Mouse (Mus musculus) erythroblast, adult 5-6 weeks (primary cell): Measurements from ENCODE around the gene Tex9. TPM values are rescaled to one million over a fixed set of nuclear protein-coding genes. Genes with fewer than 3 reads are reported as not detected.

Source experiments
- ATAC-seq: replicated peaks from 2 replicates; pipeline ENCODE4 v1.8.0; 2016; ENCODE audit warnings: moderate number of reproducible peaks, mild to moderate bottlenecking, moderate TSS enrichment, inconsistent platforms; ENCODE audit not compliant: poor library complexity, low FRiP score, severe bottlenecking
- total RNA-seq, 2 experiments: library from RNA; stranded (forward) in 1 of 2; stranded (reverse) in 1 of 2; fragments of 150-400 nt in 1 of 2; fragments of 200-764, 138-1000 nt in 1 of 2; gene quantifications; 2 replicates each; pipeline versions ENCODE4 v1.2.3 to v1.2.4; 2015 to 2017; ENCODE audit warnings: low replicate concordance in 2 of 2

The Tex9 gene
- total RNA-seq (2015; ENCODE audit: low replicate concordance), result 1.7 and 6.5 TPM in 2 replicates
- 8.9 and 10.8 TPM in 2 replicates for total RNA-seq (2017; ENCODE audit: low replicate concordance)

GRCm38 (mm10) chr9:72492194-72492565, at the start of gene Tex9:
Gene Tex9 (minus strand): TSS chr9:72492212.
- peak; percentile 50 for ATAC-seq

- no peak for ATAC-seq
Observed at GRCm38 (mm10) chr9:72537086-72537485, 45.1 kb upstream of the Tex9 start.

- no peak for ATAC-seq
Observed at GRCm38 (mm10) chr9:72535394-72535793, 43.4 kb upstream of the Tex9 start.

- ATAC-seq, result no peak
Observed at GRCm38 (mm10) chr9:72534985-72535384, 43.0 kb upstream of the Tex9 start.

- ATAC-seq, result no peak; the same call in 1 of the 2 replicates
Observed at GRCm38 (mm10) chr9:72533089-72533415, 41.0 kb upstream of the Tex9 start.

- ATAC-seq, result peak; percentile 30
Observed at GRCm38 (mm10) chr9:72532381-72533088, 40.5 kb upstream of the Tex9 start.

GRCm38 (mm10) chr9:72531996-72532380, 40.0 kb upstream of the Tex9 start, which contains the start of gene Rfx7:
Gene Rfx7 (plus strand): TSS chr9:72532240.
- peak; percentile 63 for ATAC-seq

GRCm38 (mm10) chr9:72531291-72531995, 39.4 kb upstream of the Tex9 start:
- ATAC-seq, result peak; percentile 27

GRCm38 (mm10) chr9:72530824-72531223, 38.8 kb upstream of the Tex9 start:
- ATAC-seq, result no peak

- ATAC-seq, result peak; percentile 89
Observed at GRCm38 (mm10) chr9:72530237-72530636, 38.2 kb upstream of the Tex9 start.

- no peak for ATAC-seq
Observed at GRCm38 (mm10) chr9:72526091-72526490, 34.1 kb upstream of the Tex9 start.

- no peak for ATAC-seq
Observed at GRCm38 (mm10) chr9:72520849-72521248, 28.8 kb upstream of the Tex9 start.

- no peak for ATAC-seq
Observed at GRCm38 (mm10) chr9:72519246-72519645, 27.2 kb upstream of the Tex9 start.

GRCm38 (mm10) chr9:72515366-72515765, 23.4 kb upstream of the Tex9 start:
- ATAC-seq, result no peak

GRCm38 (mm10) chr9:72512229-72512981, 20.4 kb upstream of the Tex9 start:
- ATAC-seq, result no peak

GRCm38 (mm10) chr9:72497171-72497570, 5.2 kb upstream of the Tex9 start:
- ATAC-seq, result no peak

GRCm38 (mm10) chr9:72496691-72497090, 4.7 kb upstream of the Tex9 start:
- ATAC-seq, result no peak

GRCm38 (mm10) chr9:72493984-72494685, 2.1 kb upstream of the Tex9 start:
- no peak for ATAC-seq

GRCm38 (mm10) chr9:72493465-72493864, 1.5 kb upstream of the Tex9 start:
- no peak for ATAC-seq

GRCm38 (mm10) chr9:72491559-72492193, 336 bp downstream of the Tex9 start:
- ATAC-seq, result peak; percentile 98
